Mouse (Mus musculus) heart, adult 2 months (tissue): ENCODE measurements around the gene Gtf3c6.
A peak's percentile ranks its signal among the peaks of the same experiment; 100 is the strongest.

Experiments used
- CTCF ChIP-seq: fragments of 200-600 bp; IDR thresholded peaks from 2 replicates; pipeline ENCODE4 v1.8.1; 2022; ENCODE audit warnings: antibody characterized with exemption, mild to moderate bottlenecking, moderate library complexity
- EP300 ChIP-seq: fragments of 200-500 bp; IDR thresholded peaks from 2 replicates; pipeline ENCODE4 v1.6.1; 2011; ENCODE audit warnings: low read depth, low read length, control low read depth; ENCODE audit not compliant: insufficient read depth
- POLR2A ChIP-seq: fragments of 200-500 bp; IDR thresholded peaks from 2 replicates; pipeline ENCODE4 v1.6.1; 2011; ENCODE audit warnings: mild to moderate bottlenecking, low read depth, low read length, control low read depth; ENCODE audit not compliant: insufficient read depth

DNA sequence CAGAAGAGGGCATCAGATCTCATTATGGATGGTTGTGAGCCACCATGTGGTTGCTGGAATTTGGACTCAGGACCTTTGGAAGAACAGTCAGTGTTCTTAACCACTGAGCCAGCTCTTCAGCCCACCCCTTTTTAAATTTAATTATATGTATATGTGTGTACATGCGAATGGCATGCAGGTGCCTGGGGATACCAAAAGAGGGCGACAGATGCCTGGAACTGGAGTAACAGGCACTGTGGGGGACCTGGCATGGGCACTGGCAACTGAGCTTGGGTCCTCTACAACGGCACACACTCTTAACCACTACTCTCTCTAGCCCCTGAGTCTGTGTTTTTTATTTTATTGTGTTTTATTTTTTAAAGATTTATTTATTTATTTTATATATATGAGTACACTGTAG, 7.0 kb upstream of the Gtf3c6 start:
- TF ChIP-seq POLR2A: no peak
- TF ChIP-seq CTCF: 0 out of 2 replicates have a peak, but pooled peaks have one; percentile 10
- no peak for TF ChIP-seq EP300
